Mouse (Mus musculus): ENCODE data around the gene Gsap.
A peak's percentile ranks its signal among the peaks of the same experiment; 100 is the strongest.

DNA sequence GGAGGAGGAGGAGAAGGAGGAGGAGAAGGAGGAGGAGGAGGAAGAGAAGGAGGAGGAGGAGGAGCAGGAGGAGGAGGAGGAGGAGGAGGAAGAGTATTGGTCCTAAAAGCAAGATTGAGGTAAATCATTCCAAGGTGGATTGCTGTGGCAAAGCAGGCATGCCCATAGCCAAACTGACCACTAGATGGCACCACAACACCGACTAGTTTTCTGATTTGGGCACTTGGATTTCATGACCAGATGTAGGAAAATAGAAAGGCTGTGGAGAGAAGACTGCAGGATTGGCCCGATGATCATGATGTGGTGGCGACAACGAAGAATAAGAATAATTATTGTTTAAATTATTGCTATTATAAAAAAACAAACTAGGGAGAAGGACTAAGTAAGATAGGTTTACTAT lies 79.0 kb downstream of the Gsap start:
- TF ChIP-seq CTCF (IDR thresholded peaks at IDR 0.05; ENCODE audit: low read depth, low read length), result peak; percentile 79
- TF ChIP-seq POLR2A (IDR thresholded peaks at IDR 0.05; ENCODE audit: extremely low read depth, insufficient read depth, low read length), result no peak

All from liver, adult 2 months (tissue).